Mouse (Mus musculus) testis, adult 2 months (tissue): ENCODE measurements around the gene Ifit1bl1.

Experiments used
- CTCF ChIP-seq: fragments of 200-500 bp; IDR thresholded peaks from 2 replicates; pipeline ENCODE4 v1.5.1; 2012; ENCODE audit warnings: low read depth, mild to moderate bottlenecking, inconsistent platforms, low read length, moderate library complexity; ENCODE audit not compliant: control insufficient read depth, insufficient read depth, insufficient replicate concordance
- POLR2A ChIP-seq: fragments of 200-500 bp; IDR thresholded peaks from 2 replicates; pipeline ENCODE4 v1.6.1; 2012; ENCODE audit warnings: low read depth, mild to moderate bottlenecking, inconsistent platforms, low read length, moderate library complexity; ENCODE audit not compliant: control insufficient read depth

DNA sequence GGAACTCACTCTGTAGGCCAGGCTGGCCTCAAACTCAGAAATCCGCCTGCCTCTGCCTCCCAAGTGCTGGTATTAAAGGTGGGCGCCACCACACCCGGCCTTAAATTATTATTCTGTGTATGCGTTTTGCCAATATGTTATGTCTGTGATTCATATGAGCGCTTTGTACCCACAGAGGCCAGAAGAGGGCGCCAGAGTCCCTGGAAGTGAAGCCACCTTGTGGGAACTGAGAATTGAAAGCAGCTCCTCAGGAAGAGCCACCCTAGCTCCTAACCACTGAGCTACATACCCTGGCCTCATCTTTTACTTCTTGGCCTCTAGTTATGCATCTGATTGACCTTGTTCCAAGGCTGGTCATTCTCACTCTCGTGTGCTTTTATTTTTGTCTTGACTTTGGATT, 53.8 kb downstream of the Ifit1bl1 start:
- TF ChIP-seq CTCF = peak; percentile 74
- no peak for TF ChIP-seq POLR2A
